Mouse (Mus musculus) MEL (cell line): ENCODE results near the gene Hoxd4. TPM values are rescaled to one million over a fixed set of nuclear protein-coding genes. Genes with fewer than 3 reads are reported as not detected.

ENCODE experiments used
- DNase-seq: peaks from one replicate; pipeline ENCODE4 v3.0.0; 2011; ENCODE audit warnings: low read depth, low spot score
- H3K27ac ChIP-seq: 2 replicates; pipeline ENCODE4 v1.5.1; 2012; ENCODE audit warnings: low read depth, mild to moderate bottlenecking, control low read depth, low read length, moderate library complexity; ENCODE audit not compliant: control insufficient read depth
- H3K27me3 ChIP-seq, 2 experiments: fragments of 150-350 bp in 1 of 2; sonication (generic) in 1 of 2; 2 replicates each; pipeline ENCODE4 v1.6.1; 2012; ENCODE audit warnings: low read length in 2 of 2, mild to moderate bottlenecking in 2 of 2, improper control_type of control experiment in 1 of 2, moderate library complexity in 1 of 2; ENCODE audit not compliant: insufficient read depth in 2 of 2, control insufficient read depth in 1 of 2
- H3K36me3 ChIP-seq, 2 experiments: 2 replicates each; pipeline ENCODE4 v1.6.1; 2012 to 2014; ENCODE audit warnings: low read length in 2 of 2, improper control_type of control experiment in 1 of 2, inconsistent platforms in 1 of 2, mild to moderate bottlenecking in 1 of 2; ENCODE audit not compliant: insufficient read depth in 2 of 2, control insufficient read depth in 1 of 2
- H3K4me1 ChIP-seq, 2 experiments: fragments of 150-350 bp in 1 of 2; sonication (generic) in 1 of 2; 2 replicates each; pipeline ENCODE4 v1.6.1; 2012; ENCODE audit warnings: low read length in 2 of 2, improper control_type of control experiment in 1 of 2, mild to moderate bottlenecking in 1 of 2; ENCODE audit not compliant: insufficient read depth in 2 of 2, control insufficient read depth in 1 of 2
- H3K4me3 ChIP-seq, 2 experiments: fragments of 150-350 bp in 1 of 2; sonication (generic) in 1 of 2; 2 replicates each; pipeline ENCODE4 v1.5.1; 2012; ENCODE audit warnings: low read depth in 2 of 2, low read length in 2 of 2, mild to moderate bottlenecking in 2 of 2, moderate library complexity in 2 of 2, control low read depth in 1 of 2, improper control_type of control experiment in 1 of 2; ENCODE audit not compliant: control insufficient read depth in 1 of 2, insufficient read depth in 1 of 2
- H3K79me2 ChIP-seq: 2 replicates; pipeline ENCODE4 v1.6.1; 2012; ENCODE audit warnings: mild to moderate bottlenecking, low read length, moderate library complexity; ENCODE audit not compliant: control insufficient read depth, poor library complexity, insufficient read depth
- H3K9ac ChIP-seq: 2 replicates; pipeline ENCODE4 v1.6.1; 2012; ENCODE audit warnings: low read depth, mild to moderate bottlenecking, control low read depth, low read length, moderate library complexity; ENCODE audit not compliant: control insufficient read depth, poor library complexity, severe bottlenecking
- H3K9me3 ChIP-seq: fragments of 150-350 bp; sonication (generic); replicated peaks from 2 replicates; pipeline ENCODE4 v1.6.1; 2012; ENCODE audit warnings: mild to moderate bottlenecking, low read length, improper control_type of control experiment, moderate library complexity; ENCODE audit not compliant: insufficient read depth
- CHD2 ChIP-seq: IDR thresholded peaks from 2 replicates; pipeline ENCODE4 v1.6.1; 2011; ENCODE audit warnings: low read length, improper control_type of control experiment
- E2F4 ChIP-seq: IDR thresholded peaks from 2 replicates; pipeline ENCODE4 v1.6.1; 2011; ENCODE audit warnings: low read depth, low read length, improper control_type of control experiment, borderline replicate concordance
- EP300 ChIP-seq, 2 experiments: IDR thresholded peaks; 2 replicates each; pipeline ENCODE4 v1.6.1; 2011; ENCODE audit warnings: improper control_type of control experiment in 2 of 2, low read length in 2 of 2, low read depth in 1 of 2, mild to moderate bottlenecking in 1 of 2
- GATA1 ChIP-seq: IDR thresholded peaks from 2 replicates; pipeline ENCODE4 v1.6.1; 2011; ENCODE audit warnings: low read depth, low read length, improper control_type of control experiment
- KAT2A ChIP-seq: conservative IDR thresholded peaks from 2 replicates; pipeline ENCODE4 v1.6.1; 2012; ENCODE audit warnings: low read depth, low read length, improper control_type of control experiment, inconsistent platforms
- MAX ChIP-seq: IDR thresholded peaks from 2 replicates; pipeline ENCODE4 v1.6.1; 2011; ENCODE audit warnings: low read length, improper control_type of control experiment
- MAZ ChIP-seq: IDR thresholded peaks from 2 replicates; pipeline ENCODE4 v1.6.1; 2012; ENCODE audit warnings: low read depth, mild to moderate bottlenecking, inconsistent platforms, low read length, improper control_type of control experiment
- NELFE ChIP-seq: IDR thresholded peaks from 2 replicates; pipeline ENCODE4 v1.6.1; 2011; ENCODE audit warnings: low read depth, low read length, improper control_type of control experiment
- POLR2A ChIP-seq, 2 experiments: IDR thresholded peaks; 2 replicates each; pipeline ENCODE4 v1.6.1; 2011 to 2012; ENCODE audit warnings: low read length in 2 of 2, mild to moderate bottlenecking in 2 of 2, control low read depth in 1 of 2, improper control_type of control experiment in 1 of 2, low read depth in 1 of 2, moderate library complexity in 1 of 2; ENCODE audit not compliant: control insufficient read depth in 1 of 2, insufficient read depth in 1 of 2, poor library complexity in 1 of 2
- POLR2AphosphoS5 ChIP-seq: IDR thresholded peaks from 2 replicates; pipeline ENCODE4 v1.6.1; 2012; ENCODE audit warnings: low read depth, borderline replicate concordance, mild to moderate bottlenecking, inconsistent platforms, low read length, moderate library complexity, mixed read lengths
- RAD21 ChIP-seq: IDR thresholded peaks from 2 replicates; pipeline ENCODE4 v1.6.1; 2011; ENCODE audit warnings: mild to moderate bottlenecking, low read depth, low read length, improper control_type of control experiment
- TBP ChIP-seq: IDR thresholded peaks from 2 replicates; pipeline ENCODE4 v1.8.0; 2011; ENCODE audit warnings: low read depth, low read length, improper control_type of control experiment
- TCF12 ChIP-seq: IDR thresholded peaks from 2 replicates; pipeline ENCODE4 v1.6.1; 2014; ENCODE audit warnings: low read depth, mild to moderate bottlenecking, inconsistent platforms, low read length, improper control_type of control experiment, moderate library complexity
- UBTF ChIP-seq: IDR thresholded peaks from 2 replicates; pipeline ENCODE4 v1.6.1; 2012; ENCODE audit warnings: low read depth, mild to moderate bottlenecking, inconsistent platforms, low read length, improper control_type of control experiment, moderate library complexity, borderline replicate concordance; ENCODE audit not compliant: insufficient read depth
- USF2 ChIP-seq, 2 experiments: IDR thresholded peaks; 2 replicates each; pipeline ENCODE4 v1.6.1; 2011 to 2012; ENCODE audit warnings: improper control_type of control experiment in 2 of 2, low read length in 2 of 2, borderline replicate concordance in 1 of 2, inconsistent platforms in 1 of 2, low read depth in 1 of 2, mild to moderate bottlenecking in 1 of 2; ENCODE audit not compliant: insufficient read depth in 1 of 2
- ZC3H11A ChIP-seq: IDR thresholded peaks from 2 replicates; pipeline ENCODE4 v1.6.1; 2012; ENCODE audit warnings: low read depth, mild to moderate bottlenecking, inconsistent platforms, low read length, improper control_type of control experiment
- ZMIZ1 ChIP-seq: IDR thresholded peaks from 2 replicates; pipeline ENCODE4 v1.6.1; 2012; ENCODE audit warnings: low read depth, mild to moderate bottlenecking, inconsistent platforms, low read length, improper control_type of control experiment, moderate library complexity
- polyA plus RNA-seq, 2 experiments: library from polyadenylated mRNA; stranded (reverse) in 1 of 2; unstranded in 1 of 2; fragments of >175 nt in 1 of 2; fragments of >200 nt in 1 of 2; gene quantifications; 2 replicates each; pipeline versions ENCODE4 v1.2.1 to v1.2.4; 2012; ENCODE audit warnings: low replicate concordance in 2 of 2, low read depth in 1 of 2; ENCODE audit not compliant: insufficient read length in 2 of 2, insufficient read depth in 1 of 2, missing spikeins in 1 of 2
- total RNA-seq: library from RNA; depleted of rRNA; stranded (reverse); fragments of 300-350 nt; gene quantifications from 2 replicates; pipeline ENCODE4 v1.2.3, GENCODE M21; 2012

The Hoxd4 gene
- total and polyA plus RNA-seq, 3 experiments: not detected

DNA sequence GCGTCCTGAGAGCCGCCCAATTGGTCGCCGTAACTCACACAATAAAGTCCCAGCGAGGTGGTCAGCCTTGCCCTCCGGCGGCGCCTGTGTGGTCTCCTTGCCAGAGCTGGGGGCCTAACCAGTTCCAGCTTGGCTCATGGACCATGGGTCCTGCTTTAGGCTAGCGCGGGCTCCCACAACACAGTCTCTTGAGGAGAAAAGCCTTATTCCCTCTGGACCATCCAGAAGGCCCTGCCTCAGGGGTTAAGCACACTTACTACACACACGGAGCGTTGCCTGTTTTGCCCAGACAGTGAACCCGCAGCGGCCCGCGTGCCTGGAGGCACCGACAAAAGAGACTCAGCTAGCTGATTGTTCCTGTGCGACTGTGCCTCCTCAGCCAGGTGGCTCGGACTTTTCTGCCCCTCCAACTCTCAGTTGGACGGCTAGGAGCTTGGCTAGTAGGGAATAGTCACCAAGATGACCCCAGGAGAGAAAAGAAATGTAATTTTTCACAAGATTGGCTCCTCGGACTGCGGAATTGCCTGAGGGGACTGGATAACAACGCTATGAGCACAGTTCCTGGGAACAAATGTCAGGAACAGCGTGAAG lies 37.8 kb upstream of the Hoxd4 start:
- TF ChIP-seq E2F4: no peak
- TF ChIP-seq CHD2: no peak
- no peak for TF ChIP-seq KAT2A
- no peak for TF ChIP-seq UBTF
- Histone ChIP-seq H3K4me1 (no peaks in the 10 kb centered on the region), H3K79me2 (no peaks in the 10 kb centered on the region), H3K27me3 (peaks cover 2 to 3% of the 10 kb centered on the region in 2 experiments; a peak in 3 of 4 replicates), H3K9ac (no peak overlapping the region), H3K27ac (no peak overlapping the region), H3K9me3 (no peaks in the 10 kb centered on the region), H3K36me3 (no peaks in the 10 kb centered on the region), H3K4me3 (no peak overlapping the region)
- DNase-seq: no peak

DNA sequence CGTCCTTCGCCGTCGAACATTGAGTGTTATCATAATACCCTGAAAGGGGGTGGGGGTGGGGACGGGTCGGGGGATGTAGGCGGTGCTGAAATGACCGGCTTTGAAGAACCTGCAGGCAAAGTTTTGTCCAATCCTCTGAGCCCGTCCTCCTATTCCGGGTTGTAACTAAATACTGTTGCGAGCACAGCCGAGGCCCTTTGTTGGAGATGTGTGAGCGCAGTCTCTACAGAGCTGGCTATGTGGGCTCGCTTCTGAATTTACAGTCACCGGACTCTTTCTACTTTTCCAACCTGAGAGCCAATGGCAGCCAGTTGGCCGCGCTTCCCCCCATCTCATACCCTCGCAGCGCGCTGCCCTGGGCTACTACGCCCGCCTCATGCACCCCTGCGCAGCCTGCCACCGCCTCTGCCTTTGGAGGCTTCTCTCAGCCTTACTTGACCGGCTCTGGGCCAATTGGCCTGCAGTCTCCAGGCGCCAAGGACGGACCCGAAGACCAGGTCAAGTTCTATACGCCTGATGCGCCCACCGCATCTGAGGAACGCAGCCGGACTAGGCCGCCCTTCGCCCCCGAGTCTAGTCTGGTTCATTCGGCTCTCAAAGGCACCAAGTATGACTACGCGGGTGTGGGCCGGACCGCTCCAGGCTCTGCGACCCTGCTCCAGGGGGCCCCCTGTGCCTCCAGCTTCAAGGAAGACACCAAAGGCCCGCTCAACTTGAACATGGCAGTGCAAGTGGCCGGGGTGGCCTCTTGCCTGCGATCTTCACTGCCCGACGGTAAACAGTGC lies 36.7 kb upstream of the Hoxd4 start, which contains the start of gene Hoxd12:
Gene Hoxd12, plus strand, starts transcription at position 133 of the 785 bp plus-strand sequence.
- peaks cover 2 to 3% of the 10 kb centered on the region in 2 experiments; a peak in 3 of 4 replicates for H3K27me3 ChIP-seq
- no peaks in the 10 kb centered on the region for H3K36me3 ChIP-seq
- no peaks in the 10 kb centered on the region for H3K79me2 ChIP-seq
- no peaks in the 10 kb centered on the region for H3K4me1 ChIP-seq
- no peaks in the 10 kb centered on the region for H3K9me3 ChIP-seq
- no peak for DNase-seq
- H3K27ac ChIP-seq: no peak within 1 kb of the TSS
- H3K9ac ChIP-seq: no peak within 1 kb of the TSS
- TF ChIP-seq ZMIZ1 (no peak), POLR2AphosphoS5 (no peak), RAD21 (no peak), TBP (no peak), TCF12 (no peak), GATA1 (no peak), MAX (no peak), E2F4 (no peak), KAT2A (no peak), ZC3H11A (no peak), USF2 (IDR thresholded peaks at IDR 0.05; ENCODE audit: borderline replicate concordance in 1 of 2, insufficient read depth in 1 of 2, low read depth in 1 of 2, low read length in 2 of 2) (no peak), CHD2 (no peak), EP300 (IDR thresholded peaks at IDR 0.05; ENCODE audit: low read depth in 1 of 2, low read length in 2 of 2) (no peak), NELFE (no peak), MAZ (no peak), UBTF (no peak), POLR2A (IDR thresholded peaks at IDR 0.05; ENCODE audit: control insufficient read depth in 1 of 2, insufficient read depth in 1 of 2, low read depth in 1 of 2, low read length in 2 of 2, poor library complexity in 1 of 2) (no peak)
- TF ChIP-seq, all 39 proteins: peak for 0
- no peak within 1 kb of the TSS for H3K4me3 ChIP-seq
